Mouse (Mus musculus) spleen, adult 18-20 months (tissue): ENCODE data around the gene Speer3.
"Not testable (repeated sequence)": the region's sequence is repeated elsewhere in the genome, so short reads cannot be mapped to it uniquely, and the experiment has no call there.

ENCODE experiments used
- DNase-seq, 2 experiments: peaks; one replicate each; pipeline ENCODE4 v3.0.0; 2022; ENCODE audit warnings: mixed read lengths in 2 of 2

The Speer3 gene

GRCm38 (mm10) chr5:13791319-13791718 is at the start of gene Speer3:
Speer3 (plus strand) TSS chr5:13791619.
- DNase-seq = no peak

- DNase-seq = not testable (repeated sequence)
These were observed 19.1 kb downstream of the Speer3 start for GRCm38 (mm10) chr5:13810496-13810895.

- DNase-seq = no peak
These were observed 33.7 kb downstream of the Speer3 start for GRCm38 (mm10) chr5:13825108-13825507.

- DNase-seq = no peak
These were observed 35.3 kb downstream of the Speer3 start for GRCm38 (mm10) chr5:13826708-13827107.

GRCm38 (mm10) chr5:13844317-13844716 is 52.9 kb downstream of the Speer3 start:
- no peak for DNase-seq
